Mouse (Mus musculus) CH12.LX (cell line): ENCODE data around the gene Trim7. TPM values are rescaled to one million over a fixed set of nuclear protein-coding genes. Genes with fewer than 3 reads are reported as not detected.
A peak's percentile ranks its signal among the peaks of the same experiment; 100 is the strongest.

ENCODE experiments used
- DNase-seq: peaks from one replicate; pipeline ENCODE4 v3.0.0-alpha.2; 2013; ENCODE audit errors: extremely low read depth
- H3K27ac ChIP-seq: 2 replicates; pipeline ENCODE4 v1.5.1; 2012; ENCODE audit warnings: low read depth, mild to moderate bottlenecking, control low read depth, moderate library complexity; ENCODE audit not compliant: insufficient read depth
- H3K27me3 ChIP-seq: replicated peaks from 2 replicates; pipeline ENCODE3; 2012; ENCODE audit warnings: inconsistent platforms
- H3K36me3 ChIP-seq, 2 experiments: replicated peaks in 1 of 2; 2 replicates each; pipeline versions ENCODE3 to v1.6.1; 2012; ENCODE audit warnings: inconsistent platforms in 1 of 2, low read length in 1 of 2, mild to moderate bottlenecking in 1 of 2, mixed read lengths in 1 of 2, moderate library complexity in 1 of 2; ENCODE audit not compliant: control insufficient read depth in 1 of 2, insufficient read depth in 1 of 2
- H3K4me1 ChIP-seq, 2 experiments: 2 replicates each; pipeline ENCODE4 v1.6.1; 2012; ENCODE audit warnings: inconsistent platforms in 1 of 2, moderate library complexity in 1 of 2; ENCODE audit not compliant: insufficient read depth in 2 of 2, control insufficient read depth in 1 of 2
- H3K4me2 ChIP-seq: 2 replicates; pipeline ENCODE4 v1.6.1; 2012; ENCODE audit warnings: low read depth, mild to moderate bottlenecking, control low read depth; ENCODE audit not compliant: poor library complexity, insufficient read depth, severe bottlenecking
- H3K4me3 ChIP-seq, 3 experiments: fragments of 150-350 bp in 1 of 3; sonication (generic) in 1 of 3; replicated peaks in 1 of 3; 2 replicates each; pipeline versions ENCODE3 to v1.5.1; 2011 to 2012; ENCODE audit warnings: low read depth in 2 of 3, low read length in 2 of 3, mild to moderate bottlenecking in 2 of 3, moderate library complexity in 2 of 3, control low read depth in 1 of 3, improper control_type of control experiment in 1 of 3, inconsistent platforms in 1 of 3, mixed read lengths in 1 of 3; ENCODE audit not compliant: poor library complexity in 1 of 3
- H3K79me2 ChIP-seq: replicated peaks from 2 replicates; pipeline ENCODE4 v1.6.1; 2012; ENCODE audit warnings: mild to moderate bottlenecking, moderate library complexity; ENCODE audit not compliant: control insufficient read depth, poor library complexity, insufficient read depth, severe bottlenecking; ENCODE audit errors: extremely low read depth
- H3K9ac ChIP-seq: 2 replicates; pipeline ENCODE4 v1.6.1; 2012; ENCODE audit warnings: low read depth, mild to moderate bottlenecking, control low read depth, moderate library complexity; ENCODE audit not compliant: insufficient read depth
- H3K9me3 ChIP-seq: replicated peaks from 2 replicates; pipeline ENCODE3; 2012; ENCODE audit warnings: low read length, inconsistent platforms, mixed read lengths
- BHLHE40 ChIP-seq: IDR thresholded peaks from 2 replicates; pipeline ENCODE4 v1.6.1; 2011; ENCODE audit warnings: mild to moderate bottlenecking, low read depth, low read length, improper control_type of control experiment
- CHD2 ChIP-seq: IDR thresholded peaks from 2 replicates; pipeline ENCODE4 v1.6.1; 2011; ENCODE audit warnings: low read length, improper control_type of control experiment
- CTCF ChIP-seq, 2 experiments: IDR thresholded peaks in 1 of 2; conservative IDR thresholded peaks in 1 of 2; 2 replicates each; pipeline ENCODE4 v1.5.1; 2011 to 2012; ENCODE audit warnings: low read depth in 2 of 2, low read length in 2 of 2, improper control_type of control experiment in 1 of 2, inconsistent platforms in 1 of 2, mild to moderate bottlenecking in 1 of 2, moderate library complexity in 1 of 2
- EP300 ChIP-seq: IDR thresholded peaks from 2 replicates; pipeline ENCODE4 v1.6.1; 2011; ENCODE audit warnings: low read length, improper control_type of control experiment
- ETS1 ChIP-seq: conservative IDR thresholded peaks from 2 replicates; pipeline ENCODE4 v1.6.1; 2012; ENCODE audit warnings: low read depth, mild to moderate bottlenecking, inconsistent platforms, low read length, improper control_type of control experiment, moderate library complexity
- GABPA ChIP-seq: IDR thresholded peaks from 2 replicates; pipeline ENCODE4 v1.6.1; 2012; ENCODE audit warnings: low read depth, low read length, improper control_type of control experiment, inconsistent platforms; ENCODE audit not compliant: insufficient replicate concordance
- HCFC1 ChIP-seq: IDR thresholded peaks from 2 replicates; pipeline ENCODE4 v1.6.1; 2012; ENCODE audit warnings: low read depth, mild to moderate bottlenecking, inconsistent platforms, low read length, improper control_type of control experiment
- IRF4 ChIP-seq: IDR thresholded peaks from 2 replicates; pipeline ENCODE4 v1.6.1; 2014; ENCODE audit warnings: low read depth, mild to moderate bottlenecking, inconsistent platforms, low read length, improper control_type of control experiment
- MAFK ChIP-seq: IDR thresholded peaks from 2 replicates; pipeline ENCODE4 v1.6.1; 2011; ENCODE audit warnings: low read length, improper control_type of control experiment; ENCODE audit not compliant: insufficient replicate concordance
- MAZ ChIP-seq: IDR thresholded peaks from 2 replicates; pipeline ENCODE4 v1.6.1; 2012; ENCODE audit warnings: low read depth, mild to moderate bottlenecking, inconsistent platforms, low read length, improper control_type of control experiment, moderate library complexity
- MXI1 ChIP-seq: IDR thresholded peaks from 2 replicates; pipeline ENCODE4 v1.6.1; 2011; ENCODE audit warnings: mild to moderate bottlenecking, low read depth, low read length, improper control_type of control experiment
- NELFE ChIP-seq: IDR thresholded peaks from 2 replicates; pipeline ENCODE4 v1.6.1; 2011; ENCODE audit warnings: low read depth, low read length, improper control_type of control experiment
- NRF1 ChIP-seq: IDR thresholded peaks from 2 replicates; pipeline ENCODE4 v1.6.1; 2014; ENCODE audit warnings: low read depth, mild to moderate bottlenecking, inconsistent platforms, low read length, improper control_type of control experiment, moderate library complexity
- PAX5 ChIP-seq: IDR thresholded peaks from 2 replicates; pipeline ENCODE4 v1.6.1; 2012; ENCODE audit warnings: low read length, inconsistent platforms, mixed read lengths
- POLR2A ChIP-seq: IDR thresholded peaks from 2 replicates; pipeline ENCODE4 v1.6.1; 2011; ENCODE audit warnings: low read depth, mild to moderate bottlenecking, improper control_type of control experiment, low read length
- POLR2AphosphoS2 ChIP-seq: IDR thresholded peaks from 2 replicates; pipeline ENCODE4 v1.6.1; 2011; ENCODE audit warnings: low read depth, low read length, improper control_type of control experiment
- RCOR1 ChIP-seq: conservative IDR thresholded peaks from 2 replicates; pipeline ENCODE4 v1.6.1; 2012; ENCODE audit warnings: low read depth, mild to moderate bottlenecking, inconsistent platforms, low read length, improper control_type of control experiment
- SIN3A ChIP-seq: IDR thresholded peaks from 2 replicates; pipeline ENCODE4 v1.6.1; 2012; ENCODE audit warnings: low read length, improper control_type of control experiment, inconsistent platforms
- TCF12 ChIP-seq: IDR thresholded peaks from 2 replicates; pipeline ENCODE4 v1.6.1; 2014; ENCODE audit warnings: low read depth, mild to moderate bottlenecking, inconsistent platforms, low read length, improper control_type of control experiment
- USF1 ChIP-seq: IDR thresholded peaks from 2 replicates; pipeline ENCODE4 v1.6.1; 2014; ENCODE audit warnings: low read depth, mild to moderate bottlenecking, inconsistent platforms, low read length, improper control_type of control experiment
- USF2 ChIP-seq: conservative IDR thresholded peaks from 2 replicates; pipeline ENCODE4 v1.6.1; 2011; ENCODE audit warnings: low read depth, low read length, improper control_type of control experiment
- ZC3H11A ChIP-seq: IDR thresholded peaks from 2 replicates; pipeline ENCODE4 v1.6.1; 2012; ENCODE audit warnings: low read depth, mild to moderate bottlenecking, inconsistent platforms, low read length, improper control_type of control experiment
- ZMIZ1 ChIP-seq: IDR thresholded peaks from 2 replicates; pipeline ENCODE4 v1.6.1; 2012; ENCODE audit warnings: low read depth, mild to moderate bottlenecking, inconsistent platforms, low read length, improper control_type of control experiment
- ZNF384 ChIP-seq: IDR thresholded peaks from 2 replicates; pipeline ENCODE4 v1.6.1; 2012; ENCODE audit warnings: low read depth, low read length, improper control_type of control experiment, inconsistent platforms
- dilution Hi-C: fragments of 300-500 bp; cut with MboI; formaldehyde crosslinking; loops from 2 replicates; pipeline ENCODE4 v1.14.3; 2020; ENCODE audit warnings: low sequenced_read_pairs; ENCODE audit not compliant: extremely low pct_unique_long_range_greater_than_20kb, extremely low pct_ligation_motif_present
- in situ Hi-C: fragments of 300-500 bp; cut with MboI; formaldehyde crosslinking; loops from 3 replicates; pipeline ENCODE4 v1.14.3; 2019; ENCODE audit warnings: low sequenced_read_pairs, low pct_ligation_motif_present, low pct_unique_long_range_greater_than_20kb, mixed read lengths
- polyA plus RNA-seq: library from polyadenylated mRNA; unstranded; fragments of >175 nt; gene quantifications from 2 replicates; pipeline ENCODE4 v1.2.1, GENCODE M21; 2012; ENCODE audit warnings: low read depth; ENCODE audit not compliant: insufficient read length
- total RNA-seq, 2 experiments: library from RNA; depleted of rRNA; stranded (reverse); fragments of 300-350 nt in 1 of 2; fragments of >200 nt in 1 of 2; gene quantifications; 2 replicates each; pipeline ENCODE4 v1.2.3; 2012 to 2014

The Trim7 gene
- total and polyA plus RNA-seq, 3 experiments, result 9.2 to 34.6 (median 15.1) TPM

GRCm38 (mm10) chr11:48803988-48804387 is 22.0 kb upstream of the Trim7 start:
- no peak for DNase-seq
- in situ Hi-C loops, result no loop called here
- no peak overlapping the region; the same call in 1 of the 2 replicates for H3K9ac ChIP-seq

GRCm38 (mm10) chr11:48804922-48805321 is 21.0 kb upstream of the Trim7 start:
- in situ Hi-C loops, result no loop called here
- H3K9ac ChIP-seq, result no peak overlapping the region
- no peak for TF ChIP-seq PAX5
- TF ChIP-seq MAZ, result no peak
- peak; percentile 14; the same call in 1 of the 2 replicates for TF ChIP-seq POLR2AphosphoS2
- TF ChIP-seq MAFK, result 0 out of 2 replicates have a peak, but pooled peaks have one; percentile 62
- peak; percentile 54; the same call in 1 of the 2 replicates for TF ChIP-seq ZMIZ1
- TF ChIP-seq ETS1, result no peak
- TF ChIP-seq ZNF384, result peak; percentile 44
- TF ChIP-seq, all 38 proteins: peak for 4
- Histone ChIP-seq H3K27ac (no peak overlapping the region), H3K4me2 (no peak overlapping the region), H3K27me3 (no peaks in the 10 kb centered on the region), H3K9me3 (no peaks in the 10 kb centered on the region), H3K36me3 (peaks cover 85 to 89% of the 10 kb centered on the region in 2 experiments), H3K4me3 (no peak overlapping the region), H3K79me2 (peaks cover 46% of the 10 kb centered on the region), H3K4me1 (peaks cover 10 to 61% of the 10 kb centered on the region in 2 experiments)
- DNase-seq, result no peak
- dilution Hi-C loops, result no loop called here

More at GRCm38 (mm10) chr11:48803988-48804387, 22.0 kb upstream of the Trim7 start:
- no peak overlapping the region for H3K27ac ChIP-seq
- dilution Hi-C loops, result no loop called here
- no peak overlapping the region for H3K4me2 ChIP-seq
- H3K79me2 ChIP-seq, result peaks cover 47% of the 10 kb centered on the region
- TF ChIP-seq POLR2A (peak; percentile 7; the same call in 1 of the 2 replicates), ZC3H11A (no peak), EP300 (no peak)
- peaks cover 76 to 79% of the 10 kb centered on the region in 2 experiments for H3K36me3 ChIP-seq
- H3K4me3 ChIP-seq, result peak overlapping the region in 1 of 3 experiments; percentile 5
- H3K9me3 ChIP-seq, result no peaks in the 10 kb centered on the region
- peaks cover 10 to 61% of the 10 kb centered on the region in 2 experiments for H3K4me1 ChIP-seq
- no peaks in the 10 kb centered on the region for H3K27me3 ChIP-seq

GRCm38 (mm10) chr11:48806856-48807562 is 18.9 kb upstream of the Trim7 start:
- H3K79me2 ChIP-seq, result peaks cover 28% of the 10 kb centered on the region
- dilution Hi-C loops (no loop called here), in situ Hi-C loops (no loop called here)
- no peak overlapping the region for H3K4me3 ChIP-seq
- no peaks in the 10 kb centered on the region for H3K27me3 ChIP-seq
- H3K4me1 ChIP-seq, result peaks cover 10 to 64% of the 10 kb centered on the region in 2 experiments
- no peaks in the 10 kb centered on the region for H3K9me3 ChIP-seq
- no peak overlapping the region; the same call in 1 of the 2 replicates for H3K27ac ChIP-seq
- no peak overlapping the region for H3K9ac ChIP-seq
- DNase-seq, result no peak
- H3K36me3 ChIP-seq, result peaks cover 90 to 98% of the 10 kb centered on the region in 2 experiments
- no peak overlapping the region for H3K4me2 ChIP-seq
- TF ChIP-seq GABPA, result no peak
- 0 out of 2 replicates have a peak, but pooled peaks have one; percentile 6 for TF ChIP-seq MAZ
- no peak for TF ChIP-seq IRF4
- peak; percentile 28; the same call in 1 of the 2 replicates for TF ChIP-seq SIN3A
- TF ChIP-seq BHLHE40, result no peak
- TF ChIP-seq USF2, result no peak
- no peak for TF ChIP-seq CTCF (conservative IDR thresholded peaks at IDR 0.05 in 1 of 2, IDR thresholded peaks at IDR 0.05 in 1 of 2; ENCODE audit: low read depth in 2 of 2, low read length in 2 of 2)
- TF ChIP-seq POLR2A, result peak; percentile 64
- TF ChIP-seq NELFE, result no peak
- 0 out of 2 replicates have a peak, but pooled peaks have one; percentile 3 for TF ChIP-seq MXI1
- peak; percentile 76; the same call in 1 of the 2 replicates for TF ChIP-seq RCOR1
- TF ChIP-seq TCF12, result no peak
- TF ChIP-seq ZNF384, result no peak
- TF ChIP-seq MAFK, result no peak
- no peak for TF ChIP-seq PAX5
- no peak for TF ChIP-seq NRF1
- TF ChIP-seq ETS1, result no peak
- no peak for TF ChIP-seq USF1
- TF ChIP-seq HCFC1, result no peak
- no peak for TF ChIP-seq EP300
- TF ChIP-seq CHD2, result peak; percentile 76; the same call in 1 of the 2 replicates
